Mouse (Mus musculus) embryonic facial prominence, embryonic 15.5 days (tissue): ENCODE measurements around the gene Hoxa10. TPM values are rescaled to one million over a fixed set of nuclear protein-coding genes. Genes with fewer than 3 reads are reported as not detected.

Experiments
- ATAC-seq: fragments of 200-750 bp; cut with Nextera tagmentation; 2 replicates; pipeline ENCODE4 v1.8.0; 2017; ENCODE audit warnings: low read depth, moderate TSS enrichment; ENCODE audit not compliant: insufficient number of reproducible peaks, low FRiP score, low TSS enrichment
- H3K27ac ChIP-seq: fragments of 300-500 bp; sonication (generic); replicated peaks from 2 replicates; pipeline ENCODE4 v1.5.1; 2015; ENCODE audit warnings: mild to moderate bottlenecking, inconsistent platforms
- H3K27me3 ChIP-seq: fragments of 300-500 bp; sonication (generic); 2 replicates; pipeline ENCODE4 v1.6.1; 2015; ENCODE audit warnings: inconsistent platforms
- H3K36me3 ChIP-seq: fragments of 300-500 bp; sonication (generic); 2 replicates; pipeline ENCODE4 v1.6.1; 2015; ENCODE audit warnings: mild to moderate bottlenecking, inconsistent platforms
- H3K4me1 ChIP-seq: fragments of 300-500 bp; sonication (generic); 2 replicates; pipeline ENCODE4 v1.6.1; 2015; ENCODE audit warnings: inconsistent platforms
- H3K4me2 ChIP-seq: fragments of 300-500 bp; sonication (generic); replicated peaks from 2 replicates; pipeline ENCODE4 v1.6.1; 2015; ENCODE audit warnings: mild to moderate bottlenecking, inconsistent platforms
- H3K4me3 ChIP-seq: fragments of 300-500 bp; sonication (generic); replicated peaks from 2 replicates; pipeline ENCODE4 v1.5.1; 2015; ENCODE audit warnings: mild to moderate bottlenecking, inconsistent platforms
- H3K9ac ChIP-seq: fragments of 300-500 bp; sonication (generic); 2 replicates; pipeline ENCODE4 v1.6.1; 2015; ENCODE audit warnings: inconsistent platforms
- H3K9me3 ChIP-seq: fragments of 300-500 bp; sonication (generic); replicated peaks from 2 replicates; pipeline ENCODE4 v1.6.1; 2016; ENCODE audit warnings: inconsistent platforms
- WGBS: fragments of 180-500 bp; shearing (Covaris S2); methylation state at CpG from one replicate; pipeline ENCODE4 v1.1.7; 2015; 5-methylcytosine and 5-hydroxymethylcytosine counted together
- polyA plus RNA-seq: library from polyadenylated mRNA; unstranded; fragments of >200 nt; fragmentation: Nextera tagmentation; extraction: Ambion mirVana; gene quantifications from 2 replicates; pipeline ENCODE4 v1.2.1, GENCODE M21; 2015

Gene Hoxa10
- polyA plus RNA-seq, 1 experiment from 2014 or later, result not detected

GRCm38 (mm10) chr6:52251177-52251879 lies 10.7 kb upstream of the Hoxa10 start:
- 9% methylated on average over 7 of the region's 7 CpGs for WGBS
- H3K9me3 ChIP-seq, result no peaks in the 10 kb centered on the region
- peaks cover 91% of the 10 kb centered on the region for H3K27me3 ChIP-seq
- no peak overlapping the region for H3K4me3 ChIP-seq
- H3K4me1 ChIP-seq, result peaks cover 5% of the 10 kb centered on the region; the same call in 1 of the 2 replicates
- no peak overlapping the region for H3K9ac ChIP-seq
- ATAC-seq, result no peak
- H3K36me3 ChIP-seq, result no peaks in the 10 kb centered on the region
- H3K27ac ChIP-seq, result no peak overlapping the region
- no peak overlapping the region for H3K4me2 ChIP-seq

- no peak overlapping the region for H3K4me2 ChIP-seq
- peaks cover 93% of the 10 kb centered on the region for H3K27me3 ChIP-seq
Observed at GRCm38 (mm10) chr6:52249826-52250225, 9.2 kb upstream of the Hoxa10 start.

GRCm38 (mm10) chr6:52249415-52249738 lies 8.7 kb upstream of the Hoxa10 start:
- WGBS, result under 1% methylated on average over 16 of the region's 16 CpGs
- no peak overlapping the region for H3K27ac ChIP-seq
- no peak overlapping the region for H3K4me2 ChIP-seq
- H3K9me3 ChIP-seq, result no peaks in the 10 kb centered on the region
- H3K4me3 ChIP-seq, result no peak overlapping the region
- no peak for ATAC-seq
- H3K36me3 ChIP-seq, result no peaks in the 10 kb centered on the region
- H3K9ac ChIP-seq, result no peak overlapping the region
- peaks cover 97% of the 10 kb centered on the region for H3K27me3 ChIP-seq
- peaks cover 11% of the 10 kb centered on the region; the same call in 1 of the 2 replicates for H3K4me1 ChIP-seq

More at GRCm38 (mm10) chr6:52249826-52250225, 9.2 kb upstream of the Hoxa10 start:
- Histone ChIP-seq H3K27ac (no peak overlapping the region), H3K36me3 (no peaks in the 10 kb centered on the region), H3K9me3 (no peaks in the 10 kb centered on the region), H3K4me3 (no peak overlapping the region), H3K9ac (no peak overlapping the region), H3K4me1 (peaks cover 10% of the 10 kb centered on the region; the same call in 1 of the 2 replicates)
- no peak for ATAC-seq
- WGBS, result 1% methylated on average over 4 of the region's 4 CpGs

- Histone ChIP-seq H3K27ac (no peak overlapping the region), H3K9ac (no peak overlapping the region), H3K36me3 (no peaks in the 10 kb centered on the region), H3K4me3 (no peak overlapping the region), H3K9me3 (no peaks in the 10 kb centered on the region), H3K4me1 (peaks cover 11% of the 10 kb centered on the region; the same call in 1 of the 2 replicates), H3K4me2 (no peak overlapping the region), H3K27me3 (peaks cover 97% of the 10 kb centered on the region)
- WGBS, result 2% methylated on average over 27 of the region's 27 CpGs
- ATAC-seq, result no peak
Observed at GRCm38 (mm10) chr6:52248638-52249414, 8.2 kb upstream of the Hoxa10 start.

GRCm38 (mm10) chr6:52247766-52248637 lies 7.3 kb upstream of the Hoxa10 start:
- Histone ChIP-seq H3K27me3 (peaks cover 97% of the 10 kb centered on the region), H3K4me2 (no peak overlapping the region), H3K4me3 (no peak overlapping the region), H3K4me1 (peaks cover 6% of the 10 kb centered on the region; the same call in 1 of the 2 replicates), H3K9me3 (no peaks in the 10 kb centered on the region), H3K27ac (no peak overlapping the region), H3K9ac (no peak overlapping the region), H3K36me3 (no peaks in the 10 kb centered on the region)
- no peak for ATAC-seq
- 1% methylated on average over 23 of the region's 23 CpGs for WGBS

GRCm38 (mm10) chr6:52246916-52247315 lies 6.3 kb upstream of the Hoxa10 start:
- Histone ChIP-seq H3K4me2 (no peak overlapping the region), H3K4me3 (no peak overlapping the region), H3K9ac (no peak overlapping the region), H3K27ac (no peak overlapping the region), H3K36me3 (no peaks in the 10 kb centered on the region), H3K9me3 (no peaks in the 10 kb centered on the region), H3K4me1 (0 out of 2 replicates have a peak, but pooled peaks cover 6% of the 10 kb centered on the region), H3K27me3 (peaks cover 97% of the 10 kb centered on the region)
- 4% methylated on average over 3 of the region's 3 CpGs for WGBS
- no peak for ATAC-seq

GRCm38 (mm10) chr6:52246403-52246803 lies 5.7 kb upstream of the Hoxa10 start:
- Histone ChIP-seq H3K4me3 (no peak overlapping the region), H3K27ac (no peak overlapping the region)

GRCm38 (mm10) chr6:52245757-52246142 lies 5.1 kb upstream of the Hoxa10 start, which contains the start of gene Hoxa11:
TSS of gene Hoxa11 (minus strand) at chr6:52245810.
- Histone ChIP-seq H3K4me1 (0 out of 2 replicates have a peak, but pooled peaks cover 6% of the 10 kb centered on the region), H3K36me3 (no peaks in the 10 kb centered on the region), H3K4me2 (0 out of 2 replicates have a peak within 1 kb of the TSS, but pooled peaks have one; percentile 2), H3K27ac (no peak within 1 kb of the TSS), H3K4me3 (peak within 1 kb of the TSS; percentile 10; the same call in 1 of the 2 replicates), H3K9me3 (no peaks in the 10 kb centered on the region), H3K9ac (no peak within 1 kb of the TSS), H3K27me3 (peaks cover 97% of the 10 kb centered on the region)
- under 1% methylated on average over 20 of the region's 20 CpGs for WGBS
- no peak for ATAC-seq

More at GRCm38 (mm10) chr6:52246403-52246803, 5.7 kb upstream of the Hoxa10 start:
- no peak for ATAC-seq
- no peaks in the 10 kb centered on the region for H3K9me3 ChIP-seq
- WGBS, result 3% methylated on average over 26 of the region's 26 CpGs
- H3K9ac ChIP-seq, result no peak overlapping the region
- H3K36me3 ChIP-seq, result no peaks in the 10 kb centered on the region
- H3K27me3 ChIP-seq, result peaks cover 97% of the 10 kb centered on the region
- H3K4me2 ChIP-seq, result no peak overlapping the region
- H3K4me1 ChIP-seq, result 0 out of 2 replicates have a peak, but pooled peaks cover 6% of the 10 kb centered on the region

GRCm38 (mm10) chr6:52245040-52245756 lies 4.5 kb upstream of the Hoxa10 start:
- Histone ChIP-seq H3K27me3 (peaks cover 98% of the 10 kb centered on the region), H3K4me1 (peaks cover 10% of the 10 kb centered on the region), H3K36me3 (no peaks in the 10 kb centered on the region), H3K9ac (no peak overlapping the region), H3K27ac (no peak overlapping the region), H3K4me3 (peak overlapping the region; percentile 10; the same call in 1 of the 2 replicates), H3K4me2 (0 out of 2 replicates have a peak overlapping the region, but pooled peaks have one; percentile 2), H3K9me3 (no peaks in the 10 kb centered on the region)
- WGBS, result under 1% methylated on average over 71 of the region's 71 CpGs
- ATAC-seq, result no peak

- Histone ChIP-seq H3K4me2 (0 out of 2 replicates have a peak overlapping the region, but pooled peaks have one; percentile 2), H3K9ac (no peak overlapping the region), H3K27me3 (peaks cover 98% of the 10 kb centered on the region), H3K36me3 (no peaks in the 10 kb centered on the region), H3K4me3 (peak overlapping the region; percentile 10; the same call in 1 of the 2 replicates), H3K27ac (no peak overlapping the region), H3K4me1 (peaks cover 14% of the 10 kb centered on the region), H3K9me3 (no peaks in the 10 kb centered on the region)
- WGBS, result 1% methylated on average over 23 of the region's 23 CpGs
- ATAC-seq, result no peak
Observed at GRCm38 (mm10) chr6:52244471-52245039, 3.9 kb upstream of the Hoxa10 start.
